Mouse (Mus musculus) adrenal gland, adult 2 months (tissue): ENCODE measurements around the gene Usp40. TPM values are rescaled to one million over a fixed set of nuclear protein-coding genes. Genes with fewer than 3 reads are reported as not detected.

Experiments used
- microRNA-seq, 2 experiments: library from miRNA; unstranded; fragments of <30 nt; microRNA quantifications; one replicate each; pipeline ENCODE4 v1.2.0; 2021
- polyA plus RNA-seq: library from polyadenylated mRNA; depleted of rRNA; stranded (reverse); fragments of >200 nt; gene quantifications from 2 replicates; pipeline ENCODE4 v1.2.3, GENCODE M21; 2012; rRNA removed
- total RNA-seq, 2 experiments: library from RNA; stranded (reverse); gene quantifications; 2 replicates each; pipeline ENCODE4 v1.2.3; 2021

Gene Usp40
- total and polyA plus RNA-seq, 3 experiments, result 4.5 to 22.6 (median 21.5) TPM

Small RNA genes lying within 50 kb of the gene (microRNA-seq; reads per million reads assigned to microRNA genes)
- gene Gm25198, result 0 reads per million in 2 experiments

Other genes starting within 250 kb of the Usp40 start
- 1 to 10 TPM; 1.4 to 2.4 TPM for gene Sag, start 204.9 kb downstream of the Usp40 start, total RNA-seq
- 0.48 and 0.57 TPM in 2 replicates for gene Sag, start 204.9 kb downstream of the Usp40 start, polyA plus RNA-seq
- 10 to 100 TPM; 49.1 to 66.7 TPM for gene Dgkd, start 155.3 kb downstream of the Usp40 start, total RNA-seq
- gene Dgkd, start 155.3 kb downstream of the Usp40 start, polyA plus RNA-seq, result 15.2 and 16.7 TPM in 2 replicates
- not detected for gene Ugt1a10, start 46.8 kb upstream of the Usp40 start, total RNA-seq
- not detected in 2 replicates for gene Ugt1a10, start 46.8 kb upstream of the Usp40 start, polyA plus RNA-seq
- gene Ugt1a9, start 62.2 kb upstream of the Usp40 start, total RNA-seq, result under 1 TPM; 0.14 to 0.61 TPM
- gene Ugt1a9, start 62.2 kb upstream of the Usp40 start, polyA plus RNA-seq, result not detected in 2 replicates
- not detected for gene Ugt1a8, start 79.3 kb upstream of the Usp40 start, total RNA-seq
- not detected in 2 replicates for gene Ugt1a8, start 79.3 kb upstream of the Usp40 start, polyA plus RNA-seq
- 1 to 10 TPM; 1.8 to 2.7 TPM for gene Ugt1a7c, start 86.5 kb upstream of the Usp40 start, total RNA-seq
- gene Ugt1a7c, start 86.5 kb upstream of the Usp40 start, polyA plus RNA-seq, result 0.50 and 1.2 TPM in 2 replicates
- gene Ugt1a6b, start 94.7 kb upstream of the Usp40 start, total RNA-seq, result 1 to 10 TPM; 4.8 to 6.5 TPM
- 8.9 and 9.5 TPM in 2 replicates for gene Ugt1a6b, start 94.7 kb upstream of the Usp40 start, polyA plus RNA-seq
- 10 to 100 TPM; 10.5 to 17.9 TPM for gene Ugt1a6a, start 126.3 kb upstream of the Usp40 start, total RNA-seq
- gene Ugt1a6a, start 126.3 kb upstream of the Usp40 start, polyA plus RNA-seq, result 5.1 and 7.6 TPM in 2 replicates
- under 1 TPM; 0.14 to 0.29 TPM for gene Ugt1a5, start 157.5 kb upstream of the Usp40 start, total RNA-seq
- 0.07 and 0.11 TPM in 2 replicates for gene Ugt1a5, start 157.5 kb upstream of the Usp40 start, polyA plus RNA-seq
- under 1 TPM in 1 of 2 experiments, not detected in 1; 0.29 TPM for gene Ugt1a2, start 192.1 kb upstream of the Usp40 start, total RNA-seq
- gene Ugt1a2, start 192.1 kb upstream of the Usp40 start, polyA plus RNA-seq, result not detected in 2 replicates
- 1 to 10 TPM; 1.8 to 3.7 TPM for gene Dnajb3, start 197.2 kb upstream of the Usp40 start, total RNA-seq
- 3.1 and 3.9 TPM in 2 replicates for gene Dnajb3, start 197.2 kb upstream of the Usp40 start, polyA plus RNA-seq
- 10 to 100 TPM in 1 of 2 experiments, not detected in 1; 53.5 TPM for gene Ugt1a1, start 203.4 kb upstream of the Usp40 start, total RNA-seq
- 4.0 and 9.7 TPM in 2 replicates for gene Ugt1a1, start 203.4 kb upstream of the Usp40 start, polyA plus RNA-seq
- under 1 TPM in 1 of 2 experiments, not detected in 1; 0.10 TPM for gene Mroh2a, start 218.4 kb upstream of the Usp40 start, total RNA-seq
- gene Mroh2a, start 218.4 kb upstream of the Usp40 start, polyA plus RNA-seq, result 0.03 and 0.17 TPM in 2 replicates